Mouse (Mus musculus) midbrain, embryonic 15.5 days (tissue): ENCODE measurements around the gene Ccdc34. TPM values are rescaled to one million over a fixed set of nuclear protein-coding genes. Genes with fewer than 3 reads are reported as not detected.

Source experiments
- ATAC-seq: fragments of 200-750 bp; cut with Nextera tagmentation; replicated peaks from 2 replicates; pipeline ENCODE4 v1.8.0; 2017; ENCODE audit warnings: moderate TSS enrichment
- H3K27ac ChIP-seq: fragments of 300-500 bp; sonication (generic); 2 replicates; pipeline ENCODE4 v1.5.1; 2015; ENCODE audit warnings: mild to moderate bottlenecking, inconsistent platforms
- H3K27me3 ChIP-seq: fragments of 300-500 bp; sonication (generic); replicated peaks from 2 replicates; pipeline ENCODE4 v1.6.1; 2015; ENCODE audit warnings: inconsistent platforms
- H3K36me3 ChIP-seq: fragments of 300-500 bp; sonication (generic); replicated peaks from 2 replicates; pipeline ENCODE4 v1.6.1; 2015; ENCODE audit warnings: inconsistent platforms
- H3K4me1 ChIP-seq: fragments of 300-500 bp; sonication (generic); 2 replicates; pipeline ENCODE4 v1.6.1; 2015; ENCODE audit warnings: inconsistent platforms
- H3K4me2 ChIP-seq: fragments of 300-500 bp; sonication (generic); 2 replicates; pipeline ENCODE4 v1.6.1; 2015; ENCODE audit warnings: inconsistent platforms, mild to moderate bottlenecking, moderate library complexity
- H3K4me3 ChIP-seq: fragments of 300-500 bp; sonication (generic); 2 replicates; pipeline ENCODE4 v1.5.1; 2015; ENCODE audit warnings: mild to moderate bottlenecking, inconsistent platforms
- H3K9ac ChIP-seq: fragments of 300-500 bp; sonication (generic); 2 replicates; pipeline ENCODE4 v1.6.1; 2015; ENCODE audit warnings: mild to moderate bottlenecking, inconsistent platforms
- H3K9me3 ChIP-seq: fragments of 300-500 bp; sonication (generic); 2 replicates; pipeline ENCODE4 v1.6.1; 2016; ENCODE audit warnings: inconsistent platforms
- WGBS: fragments of 180-500 bp; shearing (Covaris S2); methylation state at CpG from one replicate; pipeline ENCODE4 v1.1.7; 2015; ENCODE audit warnings: mixed read lengths; 5-methylcytosine and 5-hydroxymethylcytosine counted together
- polyA plus RNA-seq: library from polyadenylated mRNA; unstranded; fragments of >200 nt; fragmentation: Nextera tagmentation; extraction: Ambion mirVana; gene quantifications from 2 replicates; pipeline ENCODE4 v1.2.1, GENCODE M21; 2015

Gene Ccdc34
- polyA plus RNA-seq, 1 experiment from 2014 or later, result 29.8 TPM

- H3K27ac ChIP-seq, result no peak overlapping the region
Measured at GRCm38 (mm10) chr2:110005596-110006239, 11.9 kb upstream of the Ccdc34 start.

DNA sequence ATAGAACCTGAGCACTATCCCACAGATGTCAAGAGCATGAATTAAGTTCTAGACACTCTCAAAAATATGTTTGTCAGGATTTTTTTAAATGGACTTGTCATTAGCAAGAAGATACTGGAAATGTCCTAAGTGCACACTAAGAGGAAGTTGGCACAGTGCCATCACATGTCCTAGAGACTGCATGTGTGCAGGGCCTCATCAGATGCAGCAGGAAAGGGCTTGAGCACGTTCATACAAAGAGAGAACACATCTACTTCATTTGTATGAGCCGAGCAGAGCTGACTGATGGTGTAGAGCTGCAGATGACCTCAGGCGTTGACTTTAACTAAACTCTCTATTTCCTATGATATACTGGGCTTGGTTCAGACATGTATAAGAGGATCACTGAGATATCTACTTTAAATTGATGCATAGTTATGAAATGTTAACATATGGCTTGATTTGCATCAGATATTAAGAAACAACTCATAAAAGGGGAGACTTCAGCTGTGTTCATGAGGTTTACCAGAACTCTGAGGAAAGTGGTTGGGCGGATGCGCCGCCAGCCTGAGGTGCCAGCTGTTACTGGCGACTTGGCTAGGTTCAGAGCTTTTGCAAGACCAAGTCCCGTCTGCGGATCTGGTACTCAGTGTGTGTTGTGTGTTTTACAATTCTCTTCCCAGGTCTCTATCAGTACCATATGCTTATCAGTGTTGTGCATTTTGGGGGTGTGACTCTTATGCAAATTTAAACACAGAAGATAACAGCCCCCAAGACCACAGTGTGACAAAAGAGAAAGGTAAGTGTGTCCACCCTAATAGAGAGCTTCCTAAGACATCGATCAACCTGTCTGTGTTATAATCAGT lies 10.0 kb upstream of the Ccdc34 start:
- Histone ChIP-seq H3K27ac (no peak overlapping the region), H3K4me2 (no peak overlapping the region), H3K9ac (no peak overlapping the region), H3K4me3 (no peak overlapping the region), H3K36me3 (no peaks in the 10 kb centered on the region; the same call in 1 of the 2 replicates), H3K4me1 (no peaks in the 10 kb centered on the region), H3K9me3 (no peaks in the 10 kb centered on the region), H3K27me3 (no peaks in the 10 kb centered on the region)
- WGBS, result 91% methylated on average over 10 of the region's 10 CpGs
- ATAC-seq, result no peak

More at GRCm38 (mm10) chr2:110005596-110006239, 11.9 kb upstream of the Ccdc34 start:
- no peak overlapping the region for H3K4me3 ChIP-seq
- H3K4me2 ChIP-seq, result no peak overlapping the region
- no peaks in the 10 kb centered on the region for H3K36me3 ChIP-seq
- no peaks in the 10 kb centered on the region for H3K27me3 ChIP-seq
- H3K4me1 ChIP-seq, result no peaks in the 10 kb centered on the region
- no peaks in the 10 kb centered on the region for H3K9me3 ChIP-seq
- no peak overlapping the region for H3K9ac ChIP-seq
- WGBS, result 90% methylated on average over 3 of the region's 3 CpGs
- ATAC-seq, result no peak

- Histone ChIP-seq H3K4me3 (no peak overlapping the region), H3K9me3 (no peaks in the 10 kb centered on the region), H3K9ac (no peak overlapping the region), H3K27ac (no peak overlapping the region), H3K4me2 (no peak overlapping the region), H3K4me1 (no peaks in the 10 kb centered on the region), H3K27me3 (no peaks in the 10 kb centered on the region), H3K36me3 (no peaks in the 10 kb centered on the region; the same call in 1 of the 2 replicates)
- no peak for ATAC-seq
Measured at GRCm38 (mm10) chr2:110009449-110009848, 8.2 kb upstream of the Ccdc34 start.

DNA sequence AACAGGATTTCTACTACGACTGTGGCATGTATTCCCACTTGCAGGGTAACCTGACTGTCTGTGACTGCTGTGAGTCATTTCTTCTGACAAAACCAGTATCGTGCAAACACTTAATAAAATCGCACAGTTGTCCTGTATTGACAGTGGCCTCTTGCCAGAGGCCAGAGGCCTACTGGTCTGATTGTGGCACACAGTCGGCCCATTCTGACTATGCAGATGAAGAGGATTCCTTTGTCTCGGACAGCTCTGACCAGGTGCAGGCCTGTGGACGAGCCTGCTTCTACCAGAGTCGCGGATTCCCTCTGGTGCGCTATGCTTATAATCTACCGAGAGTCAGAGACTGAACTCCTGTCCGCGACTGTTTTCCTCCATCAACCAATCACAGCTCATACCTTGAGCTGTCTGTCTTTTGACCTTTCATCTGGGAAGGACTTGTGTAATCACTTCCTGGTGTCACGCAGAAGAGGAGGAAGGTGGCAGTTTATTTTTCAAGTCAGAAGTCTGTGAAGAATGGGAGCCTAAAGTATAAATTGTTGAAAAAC lies 5.4 kb upstream of the Ccdc34 start:
- 85% methylated on average over 13 of the region's 13 CpGs for WGBS

GRCm38 (mm10) chr2:110017087-110017486 lies 530 bp upstream of the Ccdc34 start:
- H3K4me2 ChIP-seq, result peak overlapping the region; percentile 66
- peak; percentile 34 for ATAC-seq
- peak overlapping the region; percentile 58 for H3K9ac ChIP-seq
- H3K4me1 ChIP-seq, result peaks cover 33% of the 10 kb centered on the region
- H3K27ac ChIP-seq, result peak overlapping the region; percentile 86
- WGBS, result 39% methylated on average over 7 of the region's 7 CpGs
- peak overlapping the region; percentile 71 for H3K4me3 ChIP-seq
- no peaks in the 10 kb centered on the region for H3K9me3 ChIP-seq
- no peaks in the 10 kb centered on the region for H3K27me3 ChIP-seq
- H3K36me3 ChIP-seq, result 0 out of 2 replicates have a peak, but pooled peaks cover 3% of the 10 kb centered on the region

More for the DNA sequence above, 5.4 kb upstream of the Ccdc34 start:
- Histone ChIP-seq H3K36me3 (no peaks in the 10 kb centered on the region; the same call in 1 of the 2 replicates), H3K9ac (no peak overlapping the region), H3K27me3 (no peaks in the 10 kb centered on the region), H3K4me1 (peaks cover 5% of the 10 kb centered on the region; the same call in 1 of the 2 replicates), H3K4me2 (no peak overlapping the region), H3K27ac (no peak overlapping the region), H3K9me3 (no peaks in the 10 kb centered on the region), H3K4me3 (no peak overlapping the region)
- no peak for ATAC-seq

- Histone ChIP-seq H3K9ac (no peak overlapping the region), H3K27ac (no peak overlapping the region), H3K36me3 (0 out of 2 replicates have a peak, but pooled peaks cover 8% of the 10 kb centered on the region), H3K27me3 (no peaks in the 10 kb centered on the region), H3K4me1 (peaks cover 33% of the 10 kb centered on the region), H3K9me3 (no peaks in the 10 kb centered on the region), H3K4me3 (no peak overlapping the region), H3K4me2 (no peak overlapping the region)
- no peak for ATAC-seq
- 84% methylated on average over 4 of the region's 4 CpGs for WGBS
Measured at GRCm38 (mm10) chr2:110019656-110020055, 2.0 kb downstream of the Ccdc34 start.

DNA sequence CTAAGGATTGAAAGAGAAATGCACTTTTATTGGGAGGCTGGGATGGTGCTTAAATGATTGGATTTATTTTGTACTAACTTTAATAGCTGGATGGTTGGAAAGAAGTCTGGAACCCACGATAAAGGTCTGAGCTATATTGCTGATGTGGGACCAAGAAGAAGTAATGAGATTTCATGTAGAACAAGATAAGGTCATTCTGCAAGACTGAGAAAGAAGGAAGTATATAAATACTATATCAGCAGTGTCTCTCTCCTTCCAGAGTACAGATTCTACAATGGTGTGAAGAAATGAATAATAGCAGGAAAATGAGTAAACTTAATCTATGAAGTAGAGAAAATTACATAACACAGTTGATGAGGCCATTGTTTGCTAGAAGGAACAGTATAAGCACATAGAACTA lies 2.8 kb downstream of the Ccdc34 start:
- peaks cover 33% of the 10 kb centered on the region for H3K4me1 ChIP-seq
- no peak overlapping the region for H3K4me3 ChIP-seq
- H3K36me3 ChIP-seq, result 0 out of 2 replicates have a peak, but pooled peaks cover 8% of the 10 kb centered on the region
- no peak overlapping the region for H3K27ac ChIP-seq
- no peaks in the 10 kb centered on the region for H3K9me3 ChIP-seq
- no peak for ATAC-seq
- no peak overlapping the region for H3K9ac ChIP-seq
- no peaks in the 10 kb centered on the region for H3K27me3 ChIP-seq
- no peak overlapping the region for H3K4me2 ChIP-seq
- WGBS, result 95% methylated on average over 1 of the region's 1 CpGs

DNA sequence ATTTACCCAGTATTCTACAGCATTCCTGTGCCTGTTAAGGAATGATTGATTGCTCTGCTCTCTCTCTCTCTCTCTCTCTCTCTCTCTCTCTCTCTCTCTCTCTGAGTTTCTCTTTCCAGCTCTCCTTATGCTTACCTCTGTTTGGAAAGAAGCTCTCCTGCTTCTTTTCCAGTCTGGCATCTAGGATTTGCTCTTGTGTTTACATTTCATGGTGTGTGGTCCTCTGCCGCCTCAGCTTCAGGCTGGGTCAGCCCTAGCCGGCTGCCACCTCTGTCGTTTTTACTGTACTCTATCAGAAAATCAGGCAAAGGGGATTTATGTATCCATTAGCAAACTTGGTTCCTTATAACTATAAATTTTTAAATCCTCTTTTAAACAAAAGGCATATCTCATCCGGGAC lies 18.6 kb downstream of the Ccdc34 start:
- WGBS, result 41% methylated on average over 4 of the region's 4 CpGs
- Histone ChIP-seq H3K27ac (no peak overlapping the region), H3K4me2 (no peak overlapping the region), H3K9ac (no peak overlapping the region), H3K27me3 (no peaks in the 10 kb centered on the region), H3K4me1 (no peaks in the 10 kb centered on the region), H3K36me3 (0 out of 2 replicates have a peak, but pooled peaks cover 2% of the 10 kb centered on the region), H3K4me3 (no peak overlapping the region), H3K9me3 (no peaks in the 10 kb centered on the region)
- ATAC-seq, result no peak

- Histone ChIP-seq H3K4me1 (no peaks in the 10 kb centered on the region), H3K27me3 (no peaks in the 10 kb centered on the region), H3K27ac (no peak overlapping the region), H3K36me3 (0 out of 2 replicates have a peak, but pooled peaks cover 2% of the 10 kb centered on the region), H3K4me2 (no peak overlapping the region), H3K9me3 (no peaks in the 10 kb centered on the region), H3K4me3 (no peak overlapping the region), H3K9ac (no peak overlapping the region)
- ATAC-seq, result no peak
- 79% methylated on average over 4 of the region's 4 CpGs for WGBS
Measured at GRCm38 (mm10) chr2:110036665-110037064, 19.0 kb downstream of the Ccdc34 start.

DNA sequence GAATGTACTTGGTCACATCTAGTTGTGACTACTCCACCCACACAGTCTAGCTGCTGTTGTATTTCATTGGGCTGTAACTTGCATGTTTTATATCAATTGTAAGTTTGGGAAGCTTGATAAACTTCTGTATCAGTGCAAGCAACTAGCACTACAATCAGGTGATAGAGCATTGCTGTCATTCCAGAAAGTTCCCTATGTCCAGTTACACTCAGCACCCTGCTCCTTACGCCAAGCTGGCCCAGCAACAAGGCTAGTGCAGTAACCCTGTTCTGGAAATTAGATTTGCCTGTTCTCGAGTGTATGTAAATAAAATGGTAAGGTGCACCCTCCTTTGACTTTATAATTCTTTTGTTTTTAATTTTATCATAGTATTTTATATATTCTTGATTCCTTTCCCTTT lies 19.6 kb downstream of the Ccdc34 start:
- Histone ChIP-seq H3K4me1 (no peaks in the 10 kb centered on the region), H3K9ac (no peak overlapping the region), H3K27me3 (no peaks in the 10 kb centered on the region), H3K27ac (no peak overlapping the region), H3K9me3 (no peaks in the 10 kb centered on the region), H3K4me3 (no peak overlapping the region), H3K36me3 (0 out of 2 replicates have a peak, but pooled peaks cover 2% of the 10 kb centered on the region), H3K4me2 (no peak overlapping the region)
- 90% methylated on average over 2 of the region's 2 CpGs for WGBS
- no peak for ATAC-seq

DNA sequence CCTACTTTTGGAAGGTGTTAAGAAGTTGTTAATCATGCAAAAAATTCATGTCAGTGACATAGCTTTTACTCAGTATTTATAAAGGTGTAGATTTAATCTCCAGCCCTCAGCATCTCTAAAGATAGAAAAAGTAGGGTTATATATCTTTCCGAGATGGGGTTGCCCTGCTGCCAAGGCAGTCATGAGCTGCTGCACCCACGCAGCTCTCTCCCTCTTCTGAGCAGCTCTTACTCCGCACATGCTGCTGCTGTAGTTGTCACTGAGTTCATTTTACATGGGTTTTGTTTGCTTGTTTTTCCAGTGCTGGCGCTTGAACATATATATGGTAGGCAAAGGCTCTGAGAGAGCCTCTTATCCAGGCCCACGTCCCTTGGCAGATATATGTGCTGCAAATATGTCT lies 20.7 kb downstream of the Ccdc34 start:
- Histone ChIP-seq H3K9ac (no peak overlapping the region), H3K27me3 (no peaks in the 10 kb centered on the region), H3K27ac (no peak overlapping the region), H3K4me2 (no peak overlapping the region), H3K9me3 (no peaks in the 10 kb centered on the region), H3K4me1 (no peaks in the 10 kb centered on the region), H3K4me3 (no peak overlapping the region), H3K36me3 (0 out of 2 replicates have a peak, but pooled peaks cover 2% of the 10 kb centered on the region)
- no peak for ATAC-seq
- 88% methylated on average over 5 of the region's 5 CpGs for WGBS
